Mouse (Mus musculus) embryo, embryonic 10.5 days (tissue): ENCODE measurements around the gene Pip4k2a.
A peak's percentile ranks its signal among the peaks of the same experiment; 100 is the strongest.
"Not testable (repeated sequence)": the region's sequence is repeated elsewhere in the genome, so short reads cannot be mapped to it uniquely, and the experiment has no call there.

Experiments
- DNase-seq: peaks from one replicate; pipeline ENCODE4 v3.0.0-alpha.2; 2015; ENCODE audit warnings: low spot score

Pip4k2a gene

DNA sequence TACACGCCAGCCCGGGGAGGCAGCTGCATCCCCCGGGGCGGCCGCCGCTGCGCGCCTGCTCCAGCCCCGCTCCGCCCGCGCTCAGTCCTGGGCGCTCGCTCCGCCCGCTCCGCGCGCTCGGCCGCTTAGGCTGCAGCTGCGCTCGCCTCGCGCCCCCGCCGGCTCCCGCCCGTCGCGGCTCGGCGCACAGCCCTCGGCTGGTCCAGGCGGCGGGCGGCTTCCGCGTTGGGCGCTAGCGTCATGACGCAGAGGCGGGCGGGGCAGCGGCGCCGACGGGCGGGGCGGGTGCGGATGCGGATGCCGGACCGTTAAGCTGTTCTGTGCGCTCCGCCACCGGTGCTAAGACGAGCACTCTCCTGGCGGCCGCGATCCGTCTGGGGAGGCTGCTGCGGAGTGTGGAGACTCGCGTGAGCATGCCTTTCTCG is at the start of gene Pip4k2a, which contains the start of gene 4930426L09Rik:
Pip4k2a (minus strand) TSS at position 73 of the 425 bp plus-strand sequence.
4930426L09Rik (plus strand) TSS at position 290 of the 425 bp plus-strand sequence.
- DNase-seq = peak; percentile 93

DNA sequence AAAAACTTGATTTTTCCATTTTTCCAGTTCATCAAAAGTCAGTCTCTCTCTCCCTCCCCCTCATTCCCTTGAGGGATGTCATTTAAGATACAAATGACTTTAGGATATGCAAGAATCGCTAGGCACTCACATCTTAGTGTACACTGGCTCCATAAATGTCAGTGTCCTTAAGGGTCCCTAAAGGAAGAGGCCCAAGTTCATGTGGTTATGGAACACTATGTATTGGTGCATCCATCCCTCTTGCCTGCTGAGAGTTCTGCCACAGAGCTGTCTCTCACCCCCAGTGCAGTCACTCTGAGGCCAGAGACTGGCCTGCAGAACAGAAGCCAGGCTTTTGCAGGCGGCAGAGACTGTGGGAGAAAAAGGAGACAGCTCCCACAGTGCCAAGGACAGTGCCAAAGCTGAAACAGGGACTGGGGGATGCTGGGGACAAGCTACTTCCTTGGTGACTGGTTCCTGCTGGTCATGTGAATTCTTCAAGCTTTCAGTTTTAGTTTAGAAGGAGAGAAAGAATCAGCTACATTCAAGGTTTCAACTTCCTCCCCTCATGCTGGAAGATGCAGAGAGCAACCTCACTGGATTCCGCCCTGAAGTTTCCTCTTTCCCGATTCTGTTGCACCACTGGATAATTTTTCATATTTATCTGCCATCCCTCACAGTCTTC is 40.1 kb upstream of the Pip4k2a start:
- DNase-seq = no peak

DNA sequence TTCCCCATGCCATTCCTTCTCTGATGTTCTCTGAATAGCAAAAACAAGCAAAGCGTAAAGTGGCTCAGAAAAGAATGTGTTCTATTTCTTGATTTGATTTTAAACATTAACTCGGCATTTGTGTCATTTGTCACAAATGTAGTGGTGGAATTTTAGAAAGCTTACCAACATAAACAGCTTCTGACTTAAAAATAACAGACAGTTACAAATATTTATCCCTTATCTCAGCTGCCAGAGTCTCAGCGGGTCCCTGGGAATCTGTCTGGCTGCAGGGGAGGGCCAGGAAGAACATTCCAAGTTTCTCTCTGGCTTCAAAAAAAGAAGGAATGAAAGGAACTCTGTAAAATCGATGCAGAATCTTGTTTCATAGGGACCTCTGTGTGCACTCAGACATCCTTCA is 39.5 kb upstream of the Pip4k2a start:
- no peak for DNase-seq

DNA sequence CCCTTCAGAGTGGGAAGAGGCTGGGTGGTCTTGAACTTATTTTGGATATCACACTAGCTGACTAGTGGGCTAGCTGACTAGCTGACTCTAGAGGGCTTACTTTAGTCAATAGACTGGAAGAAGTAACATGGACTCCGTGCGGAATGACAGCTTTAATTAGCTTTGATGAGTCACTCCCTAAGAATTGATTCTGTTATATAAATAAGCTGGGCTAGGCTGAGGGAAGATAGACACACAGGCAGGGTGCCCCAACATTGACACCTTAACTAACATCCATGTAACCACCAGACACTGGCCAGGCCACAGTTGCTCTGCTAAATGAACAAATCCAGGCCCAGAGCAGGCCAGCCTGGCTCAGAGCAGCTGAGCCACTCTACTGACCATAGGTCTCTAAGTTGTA is 26.9 kb upstream of the Pip4k2a start:
- DNase-seq = no peak

DNA sequence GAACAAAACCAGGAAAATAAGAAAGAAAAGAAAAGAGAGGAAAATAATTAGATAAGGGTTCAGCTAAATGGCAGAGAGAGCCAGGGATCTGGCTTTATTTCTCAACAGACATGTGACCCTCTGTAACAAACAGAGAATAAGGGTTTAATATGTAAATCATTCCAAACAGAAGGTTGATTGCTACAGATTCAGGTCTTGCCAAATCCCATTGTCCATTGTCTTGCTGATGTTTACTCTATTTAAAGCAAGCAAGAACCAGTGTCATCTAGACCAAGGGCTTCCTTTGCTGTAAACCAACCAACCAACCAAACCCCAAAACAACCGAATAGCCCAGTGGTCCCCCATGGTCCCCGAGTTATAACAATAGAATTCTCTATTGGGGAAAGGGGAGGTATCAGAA is 20.1 kb upstream of the Pip4k2a start:
- no peak for DNase-seq

DNA sequence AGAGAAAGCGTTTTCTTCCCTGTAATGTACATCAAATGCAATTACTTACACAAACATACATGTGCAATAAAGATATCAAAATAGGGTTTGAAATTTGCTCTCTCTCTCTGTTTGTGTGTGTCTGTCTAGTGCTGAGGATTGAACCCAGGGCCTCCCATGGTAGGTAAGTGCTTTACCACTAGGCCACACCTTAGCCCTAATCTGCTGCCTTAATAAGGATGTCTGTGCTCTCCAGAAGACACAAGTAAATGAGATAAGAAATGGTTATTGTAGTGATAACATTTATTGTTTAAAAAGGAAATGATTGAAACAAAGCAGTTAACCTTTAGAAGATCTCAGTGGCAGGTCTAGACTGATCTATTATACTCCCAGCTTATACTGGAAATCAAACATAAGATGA is 18.9 kb upstream of the Pip4k2a start:
- no peak for DNase-seq

DNA sequence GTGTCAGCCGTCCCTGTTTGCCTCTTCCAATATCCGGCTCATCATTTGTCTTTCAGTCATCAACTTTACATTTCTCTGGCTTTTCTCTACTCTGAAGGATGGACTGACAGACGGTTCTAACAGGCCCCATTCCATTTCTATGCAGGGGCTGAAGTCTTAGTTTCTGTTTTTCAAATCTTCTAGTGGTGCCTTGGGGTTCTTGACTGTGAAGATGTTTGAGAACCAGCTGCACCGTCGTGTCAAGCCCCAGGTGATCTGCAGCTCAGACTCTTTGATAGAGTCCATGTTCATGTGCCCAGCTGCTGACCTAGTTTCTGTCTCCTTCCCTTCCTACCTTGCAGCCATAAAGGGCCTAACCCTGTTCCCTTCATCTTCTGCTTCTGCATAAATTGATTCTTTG is 18.4 kb upstream of the Pip4k2a start:
- no peak for DNase-seq

DNA sequence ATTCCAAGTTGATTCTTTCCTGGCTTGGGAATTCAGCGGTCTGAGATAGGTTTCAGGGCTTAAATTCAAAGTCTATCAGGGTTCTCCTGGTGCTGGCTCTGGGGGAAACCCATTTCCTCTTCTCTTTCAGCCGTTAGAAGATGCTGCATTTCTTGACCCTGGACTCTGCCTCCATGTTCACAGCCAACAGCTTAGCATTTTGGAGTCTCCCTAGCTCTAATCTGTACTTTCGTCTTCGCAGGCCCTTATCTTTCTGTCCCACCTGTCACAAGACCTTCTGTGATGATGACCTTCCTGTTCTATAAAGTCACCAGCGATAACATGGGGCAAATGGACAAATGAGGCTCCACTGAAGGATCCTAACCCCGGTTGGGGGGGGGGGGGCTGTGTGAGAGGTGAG is 13.5 kb upstream of the Pip4k2a start:
- DNase-seq = no peak

DNA sequence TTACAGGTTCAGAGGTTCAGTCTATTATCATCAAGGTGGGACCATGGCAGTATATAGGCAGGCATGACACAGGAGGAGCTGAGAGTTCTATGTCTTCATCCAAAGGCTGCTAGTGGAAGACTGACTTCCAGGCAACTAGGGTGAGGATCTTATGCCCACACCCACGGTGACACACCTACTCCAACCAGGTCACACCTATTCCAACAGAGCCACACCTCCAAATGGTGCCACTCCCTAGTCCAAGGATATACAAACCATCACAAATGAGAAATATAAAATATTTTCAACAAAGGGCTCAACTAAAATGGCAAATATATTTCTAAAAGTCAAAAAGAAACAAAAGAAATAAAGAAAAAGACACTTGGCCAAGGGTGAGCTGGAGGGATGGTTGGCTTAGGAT is 12.6 kb upstream of the Pip4k2a start:
- DNase-seq = not testable (repeated sequence)

DNA sequence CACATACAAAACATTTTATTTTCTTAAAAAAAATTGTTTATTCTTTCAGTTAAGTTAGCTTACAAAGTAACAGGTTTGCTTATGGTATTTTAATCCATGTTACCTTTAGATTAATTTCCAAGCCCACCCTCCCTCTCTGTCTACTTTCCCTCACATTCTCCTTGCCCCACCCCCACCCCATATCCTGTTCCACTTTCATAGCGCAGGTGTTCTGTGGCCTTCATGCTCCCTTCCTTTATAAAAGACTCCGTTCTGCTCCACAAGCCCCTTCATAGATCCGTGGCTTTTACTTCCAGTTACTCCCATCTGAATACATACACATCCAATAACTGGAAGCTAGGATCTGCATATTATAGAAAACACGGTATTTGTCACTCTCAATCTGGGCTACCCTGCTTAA is 9.7 kb upstream of the Pip4k2a start:
- no peak for DNase-seq

DNA sequence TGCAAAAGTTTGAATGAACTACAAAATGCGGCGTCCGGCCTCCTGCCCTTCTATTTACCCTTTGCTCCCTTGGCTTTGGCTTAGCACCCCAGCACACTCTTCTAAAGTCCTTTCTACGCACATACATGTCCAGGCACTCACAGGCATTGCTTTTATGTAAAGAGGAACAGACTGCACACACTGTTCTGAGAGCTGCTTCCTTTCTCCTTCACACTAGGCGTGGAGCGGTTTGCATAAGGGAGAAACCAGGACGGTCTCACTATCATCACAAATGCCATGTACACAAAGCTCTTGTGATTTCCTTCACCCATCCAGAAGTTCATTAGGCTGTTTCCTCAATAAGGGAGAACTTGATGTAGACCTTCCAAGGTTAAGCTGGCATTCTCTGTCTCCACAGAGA is 8.2 kb upstream of the Pip4k2a start:
- DNase-seq = no peak

DNA sequence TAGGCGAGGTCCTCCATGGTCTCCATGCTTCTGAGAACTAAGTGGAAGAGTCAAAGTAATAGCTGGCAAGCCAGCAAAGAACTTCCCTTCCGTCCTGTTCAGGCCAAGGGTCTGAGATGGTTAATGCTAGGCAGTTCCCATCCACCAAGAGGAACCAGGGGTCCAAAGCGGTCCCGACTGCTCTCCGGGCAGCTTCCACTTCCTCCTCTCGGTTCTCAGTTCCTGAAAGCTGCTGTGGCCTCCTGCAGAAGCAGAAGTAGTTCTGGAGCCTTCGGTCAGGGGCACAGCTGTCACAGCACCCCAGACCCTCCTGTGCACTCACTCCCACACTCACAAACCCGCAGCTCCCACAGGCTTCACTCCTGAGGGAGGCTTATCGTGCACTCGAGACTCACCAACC is 6.9 kb upstream of the Pip4k2a start:
- DNase-seq = no peak

DNA sequence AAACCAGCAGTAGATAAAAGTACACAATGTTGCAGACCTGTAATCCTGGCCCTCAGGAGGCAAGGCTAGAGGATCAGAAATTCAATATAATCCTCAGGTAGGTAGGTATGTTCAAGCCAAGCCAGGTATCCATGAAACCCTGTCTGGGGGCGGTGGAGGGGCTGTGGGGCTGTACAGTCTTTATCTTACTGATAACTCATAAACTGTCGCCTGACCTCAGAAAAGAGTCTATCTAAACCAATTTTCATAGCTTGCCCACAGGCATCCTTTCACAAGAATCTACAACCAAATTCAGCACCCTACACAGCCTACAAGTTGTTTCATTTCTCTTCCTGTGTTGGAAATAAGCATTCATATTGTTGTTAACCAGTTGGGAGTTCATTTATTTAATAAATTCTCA is 1.5 kb upstream of the Pip4k2a start:
- no peak for DNase-seq

DNA sequence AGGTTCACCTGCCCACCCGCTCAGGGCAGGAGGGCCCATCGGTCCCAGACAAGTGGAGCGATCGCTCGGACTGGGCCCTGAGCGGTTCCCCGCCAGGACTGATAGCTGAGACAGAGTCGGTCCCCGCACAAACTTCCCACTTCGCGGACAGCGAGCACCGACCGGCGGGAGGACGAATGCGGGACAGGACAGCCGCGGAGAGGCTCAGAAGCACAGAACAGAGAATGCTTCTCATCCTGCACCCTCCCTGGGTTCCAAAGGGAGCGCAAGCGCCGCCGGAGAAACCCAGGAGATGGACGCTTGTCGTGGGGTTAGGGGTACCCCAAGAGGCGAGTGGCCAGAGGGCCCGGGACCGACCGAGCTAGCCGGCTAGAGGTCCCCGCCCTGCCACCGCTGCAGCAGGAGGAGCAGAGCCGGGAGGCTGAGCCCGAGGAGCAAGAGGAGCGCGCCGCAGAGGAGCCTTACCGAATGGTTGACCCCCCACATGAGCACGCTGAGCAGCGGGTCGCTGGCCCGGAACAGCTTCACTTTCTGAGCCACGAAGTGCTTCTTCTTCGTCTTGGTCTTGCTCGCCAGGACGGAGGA is 447 bp downstream of the Pip4k2a start:
- peak; percentile 61 for DNase-seq

DNA sequence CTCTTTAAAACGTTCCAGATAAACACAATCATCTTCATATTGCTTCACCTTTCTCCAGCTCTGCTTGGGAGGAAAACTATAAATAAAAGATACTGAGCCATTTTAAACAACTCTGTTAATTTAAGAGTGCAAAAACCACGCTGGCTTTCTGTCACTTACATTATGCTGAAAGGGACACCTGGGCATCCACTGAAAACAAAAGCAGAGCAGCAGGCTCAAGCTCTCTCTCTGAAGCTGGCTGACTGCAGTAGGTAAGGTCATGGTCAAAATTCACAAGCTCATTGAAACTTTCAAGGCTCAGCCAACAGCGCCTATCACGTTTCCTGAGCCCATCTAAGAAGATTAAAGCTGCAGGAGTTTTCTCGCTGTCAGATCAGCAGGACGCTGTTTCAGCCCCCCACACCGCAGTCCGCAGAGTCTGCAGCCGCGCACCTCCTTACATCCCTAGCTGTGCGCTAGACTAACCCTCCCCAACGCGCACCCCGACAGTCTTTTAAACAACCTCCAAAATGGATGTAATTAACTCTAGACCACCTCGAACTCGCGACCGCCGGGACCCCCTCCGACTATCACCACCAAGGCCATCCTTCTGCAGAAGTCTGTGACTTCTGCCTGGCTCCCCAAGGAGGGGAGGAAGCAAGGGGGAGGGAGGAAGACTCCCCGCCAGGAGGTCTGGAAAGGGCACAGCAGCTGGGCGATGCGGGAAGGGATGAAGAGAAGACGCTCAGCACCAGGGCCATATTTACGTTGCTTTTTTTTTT is 1.3 kb downstream of the Pip4k2a start:
- peak; percentile 53 for DNase-seq

DNA sequence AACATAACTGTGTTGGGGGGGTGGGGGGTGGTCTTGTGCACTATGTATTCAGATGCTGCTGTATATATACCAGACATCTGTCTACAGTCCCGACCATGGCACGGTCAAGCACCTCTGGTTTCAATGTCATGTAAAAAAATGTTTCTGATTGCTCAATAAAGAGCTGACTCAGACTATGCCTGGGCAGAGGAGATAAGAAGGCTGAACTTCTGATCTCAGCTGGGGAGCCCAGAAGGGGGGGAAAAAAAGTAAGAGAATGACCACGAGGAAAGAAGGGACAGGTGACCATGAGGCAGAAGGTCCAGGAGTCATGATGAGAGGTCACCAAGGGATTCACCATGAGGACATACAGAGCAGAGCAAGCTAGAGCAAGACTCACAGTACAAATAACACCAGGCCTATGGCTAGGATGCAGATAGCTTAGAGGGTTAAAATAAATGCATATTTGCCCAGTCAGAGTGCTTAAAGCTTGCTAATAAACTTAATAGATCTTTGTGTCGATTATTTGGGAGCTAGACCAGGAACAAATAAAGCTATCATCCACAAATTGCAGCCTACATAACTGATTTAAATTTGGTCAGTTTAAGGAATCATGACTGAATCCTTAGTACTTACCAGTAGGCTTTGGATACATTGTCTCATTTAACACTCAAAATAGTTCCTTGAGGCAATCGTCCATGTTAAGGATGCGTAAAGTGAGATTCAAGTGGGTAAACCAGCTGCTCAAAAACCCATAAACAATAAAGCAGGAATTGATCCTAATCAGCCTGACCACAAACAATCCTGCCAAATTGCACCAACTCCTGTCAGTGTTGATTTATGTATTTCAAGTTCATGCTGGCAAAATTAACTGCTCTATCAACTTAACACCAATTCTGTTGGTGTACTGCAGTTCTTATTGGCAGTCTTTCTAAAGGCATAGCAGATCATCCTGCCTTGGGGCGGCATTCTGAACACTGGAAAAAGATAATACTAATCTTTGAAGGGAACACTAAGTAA is 5.1 kb downstream of the Pip4k2a start:
- DNase-seq = no peak

DNA sequence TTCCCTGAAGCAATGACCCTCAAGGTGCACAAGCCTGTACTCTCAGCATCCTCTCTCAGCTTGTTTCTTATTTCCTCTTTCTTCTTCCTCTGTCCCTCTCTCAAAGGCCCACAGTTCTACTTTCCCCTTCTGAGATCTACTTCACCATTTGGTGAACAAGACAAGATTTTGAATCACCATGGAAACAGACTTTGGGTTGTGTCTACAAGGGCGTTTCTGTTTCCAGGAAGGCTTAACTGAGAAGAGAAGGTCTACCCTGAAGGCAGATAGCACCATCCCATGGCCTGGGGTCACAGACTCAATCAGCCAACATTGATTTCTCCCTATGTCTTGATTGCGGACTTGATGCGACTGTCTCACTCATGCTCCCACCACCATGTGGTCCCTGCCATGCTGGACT is 9.0 kb downstream of the Pip4k2a start:
- DNase-seq = no peak

DNA sequence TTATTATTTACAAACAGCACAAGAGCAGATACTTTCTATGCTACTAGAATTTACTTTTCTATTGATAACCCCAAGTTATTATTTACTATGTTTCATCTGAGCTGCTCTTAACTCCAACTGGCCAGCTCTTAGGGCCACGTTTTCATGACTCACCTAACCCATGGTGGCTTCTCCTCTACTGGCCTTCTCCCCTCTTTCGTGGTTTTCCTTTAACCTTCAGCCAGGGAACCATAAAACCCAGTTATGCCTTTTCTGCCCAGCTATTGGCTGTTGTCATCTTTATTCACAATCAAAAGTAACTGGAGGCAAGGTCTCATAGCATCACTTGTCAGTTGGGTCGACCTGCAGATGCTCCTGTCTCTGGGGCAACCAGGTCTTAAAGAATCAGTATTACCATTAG is 12.4 kb downstream of the Pip4k2a start:
- DNase-seq = no peak

DNA sequence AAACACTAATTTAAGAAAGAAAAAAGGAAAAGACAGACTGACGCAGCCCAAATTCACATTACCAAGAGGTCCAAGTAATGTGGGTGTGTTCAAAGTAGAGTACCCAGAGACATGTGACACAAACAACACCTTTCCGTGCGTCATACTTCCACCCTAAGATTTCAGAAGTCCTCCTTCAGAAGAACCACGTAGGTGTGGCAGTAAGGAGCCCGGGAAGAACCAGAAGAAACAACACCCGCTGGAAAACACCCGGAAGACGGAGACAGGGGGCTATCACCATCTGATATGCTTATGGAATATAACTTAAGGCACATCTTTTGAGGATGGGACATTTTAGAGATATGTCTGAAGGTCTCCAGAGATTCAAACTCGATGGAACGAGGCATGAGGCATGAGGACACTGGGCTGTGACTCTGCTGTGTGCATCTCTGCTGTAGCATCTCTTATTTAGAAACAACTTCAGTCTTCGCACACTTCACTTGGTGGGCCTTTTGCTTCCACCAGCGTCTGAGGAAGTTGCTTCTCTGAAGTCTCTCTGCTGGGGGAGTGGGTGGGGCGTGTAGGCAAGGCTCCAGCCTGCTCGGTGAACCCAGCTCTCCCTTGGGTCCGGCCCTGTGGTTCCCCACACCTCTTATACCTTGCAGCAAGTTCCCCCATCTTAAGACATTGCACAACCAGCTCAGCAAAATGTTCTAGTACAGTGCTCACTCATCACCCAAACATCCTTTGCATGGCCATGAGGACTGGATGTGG is 13.7 kb downstream of the Pip4k2a start:
- DNase-seq = no peak

DNA sequence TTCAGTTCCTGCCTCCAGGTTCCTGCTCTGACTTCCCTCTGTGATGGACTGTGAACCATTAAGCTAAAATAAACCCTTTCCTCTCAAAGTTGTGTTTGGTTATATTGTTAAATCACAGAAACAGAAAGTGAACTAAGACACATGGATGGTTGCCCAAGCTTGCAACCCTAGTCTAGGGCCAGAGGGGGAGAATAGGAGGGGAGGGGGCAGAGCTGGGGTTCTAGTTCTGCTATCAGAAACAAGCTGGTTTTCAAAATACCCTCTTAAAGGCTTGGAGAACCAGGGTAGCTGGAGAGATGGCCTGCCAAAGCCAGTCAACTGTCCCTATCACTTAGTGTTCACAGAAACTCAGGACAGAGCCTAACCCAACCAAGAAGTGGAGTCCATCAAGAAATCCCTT is 14.4 kb downstream of the Pip4k2a start:
- DNase-seq = no peak

DNA sequence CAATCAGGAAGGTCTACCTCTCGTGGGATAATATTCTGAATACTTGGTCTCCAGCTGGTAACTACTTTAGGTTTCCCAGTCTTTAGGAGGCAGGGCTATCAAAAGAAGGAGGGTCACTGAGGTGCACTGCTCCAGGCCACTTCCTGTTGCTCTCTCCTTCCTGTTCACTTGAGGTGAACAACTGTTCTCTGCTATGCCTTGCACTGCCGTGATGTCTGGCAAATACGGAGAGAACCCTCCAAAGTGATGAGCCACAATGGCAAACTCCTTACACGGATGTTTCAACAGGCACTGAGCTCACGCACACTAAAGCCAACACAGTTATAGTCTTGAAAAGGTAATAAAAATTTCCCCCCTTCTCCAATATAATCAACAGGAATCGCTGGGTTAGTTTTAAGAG is 15.3 kb downstream of the Pip4k2a start:
- DNase-seq = no peak
